Mouse (Mus musculus) testis, adult 2 months (tissue): ENCODE results near the gene Ptcd2.

ENCODE experiments used
- CTCF ChIP-seq: fragments of 200-500 bp; IDR thresholded peaks from 2 replicates; pipeline ENCODE4 v1.5.1; 2012; ENCODE audit warnings: low read depth, mild to moderate bottlenecking, inconsistent platforms, low read length, moderate library complexity; ENCODE audit not compliant: control insufficient read depth, insufficient read depth, insufficient replicate concordance
- POLR2A ChIP-seq: fragments of 200-500 bp; IDR thresholded peaks from 2 replicates; pipeline ENCODE4 v1.6.1; 2012; ENCODE audit warnings: low read depth, mild to moderate bottlenecking, inconsistent platforms, low read length, moderate library complexity; ENCODE audit not compliant: control insufficient read depth

- TF ChIP-seq CTCF, result no peak
- TF ChIP-seq POLR2A, result no peak
These were observed 37.9 kb upstream of the Ptcd2 start for GRCm38 (mm10) chr13:99382373-99382772.
